Mouse (Mus musculus): ENCODE measurements around the gene Trp63. TPM values are rescaled to one million over a fixed set of nuclear protein-coding genes. Genes with fewer than 3 reads are reported as not detected.

Gene Trp63
- total and polyA plus RNA-seq, 3 experiments, result not detected

- Histone ChIP-seq H3K27ac (ENCODE audit: control insufficient read depth, low read depth, low read length) (no peak overlapping the region), H3K4me1 (ENCODE audit: control insufficient read depth in 1 of 2, insufficient read depth in 2 of 2, low read length in 2 of 2) (no peaks in the 10 kb centered on the region), H3K36me3 (ENCODE audit: control insufficient read depth in 1 of 2, insufficient read depth in 2 of 2, low read length in 2 of 2) (no peaks in the 10 kb centered on the region), H3K4me3 (ENCODE audit: control insufficient read depth in 1 of 2, insufficient read depth in 1 of 2, low read depth in 2 of 2, low read length in 2 of 2) (no peak overlapping the region), H3K79me2 (ENCODE audit: control insufficient read depth, insufficient read depth, low read length, poor library complexity) (no peaks in the 10 kb centered on the region), H3K9ac (ENCODE audit: control insufficient read depth, low read depth, low read length, poor library complexity, severe bottlenecking) (no peak overlapping the region), H3K27me3 (ENCODE audit: control insufficient read depth in 1 of 2, insufficient read depth in 2 of 2, low read length in 2 of 2) (no peaks in the 10 kb centered on the region), H3K9me3 (replicated peaks; ENCODE audit: insufficient read depth, low read length) (no peaks in the 10 kb centered on the region)
- no peak for TF ChIP-seq ZMIZ1 (IDR thresholded peaks at IDR 0.05; ENCODE audit: low read depth, low read length)
- TF ChIP-seq MAZ (IDR thresholded peaks at IDR 0.05; ENCODE audit: low read depth, low read length), result no peak
- no peak for TF ChIP-seq ETS1 (IDR thresholded peaks at IDR 0.05; ENCODE audit: low read depth, low read length)
- no peak for TF ChIP-seq E2F4 (IDR thresholded peaks at IDR 0.05; ENCODE audit: borderline replicate concordance, low read depth, low read length)
- no peak for TF ChIP-seq MEF2A (IDR thresholded peaks at IDR 0.05; ENCODE audit: extremely low read depth, insufficient replicate concordance, low read depth, low read length, poor library complexity, severe bottlenecking)
- TF ChIP-seq GATA1 (IDR thresholded peaks at IDR 0.05; ENCODE audit: low read depth, low read length), result no peak
- TF ChIP-seq USF2 (IDR thresholded peaks at IDR 0.05; ENCODE audit: borderline replicate concordance in 1 of 2, insufficient read depth in 1 of 2, low read depth in 1 of 2, low read length in 2 of 2), result no peak
- no peak for TF ChIP-seq CTCF (IDR thresholded peaks at IDR 0.05 in 2 of 3, conservative IDR thresholded peaks at IDR 0.05 in 1 of 3; ENCODE audit: control insufficient read depth in 1 of 3, insufficient read depth in 1 of 3, low read depth in 2 of 3, low read length in 3 of 3, poor library complexity in 1 of 3, severe bottlenecking in 1 of 3)
- no peak for TF ChIP-seq ELF1 (IDR thresholded peaks at IDR 0.05; ENCODE audit: low read depth, low read length)
- no peak for TF ChIP-seq HCFC1 (IDR thresholded peaks at IDR 0.05; ENCODE audit: low read depth, low read length)
- no peak for TF ChIP-seq SMC3 (IDR thresholded peaks at IDR 0.05; ENCODE audit: low read depth, low read length)
- DNase-seq (ENCODE audit: low read depth, low spot score), result no peak
These were observed 250.6 kb downstream of the Trp63 start for GRCm38 (mm10) chr16:25934181-25934580.
